Mouse (Mus musculus): Measurements from ENCODE around the gene Mtch2. TPM values are rescaled to one million over a fixed set of nuclear protein-coding genes. Genes with fewer than 3 reads are reported as not detected.

The Mtch2 gene
- polyA plus RNA-seq, 1 experiment from 2014 or later = 416 TPM

DNA sequence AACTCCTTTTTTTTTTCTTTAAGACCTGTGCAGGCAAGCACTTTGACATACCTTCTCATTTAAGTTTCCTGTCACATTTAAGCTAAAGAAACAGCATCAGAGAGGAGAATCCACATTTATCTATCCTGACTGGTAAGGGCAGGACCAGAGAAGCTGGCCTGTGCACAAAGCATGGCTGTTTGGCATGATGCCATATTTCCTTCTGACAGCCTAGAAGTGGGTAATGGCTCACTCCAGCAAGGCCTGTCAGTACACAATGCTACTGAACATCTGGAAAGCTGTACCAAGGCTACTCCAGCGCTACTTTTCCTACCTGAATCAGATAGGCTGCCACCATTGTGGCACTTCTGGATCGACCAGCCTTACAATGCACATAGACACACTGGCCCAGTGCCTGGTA is 66.7 kb downstream of the Mtch2 start:
- Histone ChIP-seq H3K27me3 (replicated peaks; ENCODE audit: control insufficient read depth, insufficient read depth, low read length) (no peaks in the 10 kb centered on the region), H3K4me3 (ENCODE audit: low read length) (no peak overlapping the region), H3K27ac (ENCODE audit: low read length) (no peak overlapping the region), H3K36me3 (ENCODE audit: control insufficient read depth, insufficient read depth, low read length) (peaks cover 17% of the 10 kb centered on the region), H3K4me1 (ENCODE audit: control insufficient read depth, insufficient read depth, low read length) (peaks cover 19% of the 10 kb centered on the region), H3K9me3 (ENCODE audit: control insufficient read depth, low read length) (no peaks in the 10 kb centered on the region), H3K4me2 (ENCODE audit: low read depth, low read length) (no peak overlapping the region), H3K9ac (ENCODE audit: low read depth, low read length) (no peak overlapping the region)
- no peak for ATAC-seq
- WGBS = 72% methylated on average over 2 of the region's 2 CpGs

DNA sequence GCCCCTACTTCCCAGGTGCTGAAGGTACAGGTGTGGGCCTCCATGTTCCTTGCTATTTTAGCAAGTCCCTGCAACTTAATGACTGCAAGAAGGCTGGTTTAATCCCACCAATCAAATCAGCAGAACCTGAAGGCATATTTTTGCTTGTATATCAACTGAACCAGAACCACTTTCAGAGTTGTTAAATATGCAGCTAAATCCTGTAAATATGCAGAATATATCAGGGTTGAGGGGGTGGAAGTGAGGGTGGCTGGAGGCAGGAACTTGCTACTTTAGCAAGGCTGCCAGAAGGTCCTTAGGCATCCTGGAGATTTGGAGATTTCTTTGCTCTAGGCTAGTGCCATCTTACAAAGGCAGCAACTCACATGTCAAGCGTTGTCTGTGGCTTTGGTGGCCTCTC is 68.6 kb downstream of the Mtch2 start:
- ATAC-seq = no peak
- peaks cover 4% of the 10 kb centered on the region; the same call in 1 of the 2 replicates for H3K36me3 ChIP-seq (ENCODE audit: control insufficient read depth, insufficient read depth, low read length)
- WGBS = 70% methylated on average over 1 of the region's 1 CpGs
- no peak overlapping the region for H3K4me3 ChIP-seq (ENCODE audit: low read length)
- H3K9me3 ChIP-seq (ENCODE audit: control insufficient read depth, low read length) = no peaks in the 10 kb centered on the region
- no peaks in the 10 kb centered on the region for H3K27me3 ChIP-seq (replicated peaks; ENCODE audit: control insufficient read depth, insufficient read depth, low read length)
- H3K9ac ChIP-seq (ENCODE audit: low read depth, low read length) = peak overlapping the region; percentile 39; the same call in 1 of the 2 replicates
- H3K27ac ChIP-seq (ENCODE audit: low read length) = no peak overlapping the region
- H3K4me1 ChIP-seq (ENCODE audit: control insufficient read depth, insufficient read depth, low read length) = peaks cover 19% of the 10 kb centered on the region
- H3K4me2 ChIP-seq (ENCODE audit: low read depth, low read length) = peak overlapping the region; percentile 17; the same call in 1 of the 2 replicates

Other genes with a start within 250 kb of the Mtch2 start
- 34.2 and 36.1 TPM in 2 replicates for gene Nup160, start 169.9 kb upstream of the Mtch2 start, polyA plus RNA-seq (2015; fragmentation: Nextera tagmentation; extraction: Ambion mirVana)
- gene Fnbp4, start 101.8 kb upstream of the Mtch2 start, polyA plus RNA-seq (2015; fragmentation: Nextera tagmentation; extraction: Ambion mirVana) = 53.2 and 53.7 TPM in 2 replicates
- gene Agbl2, start 64.4 kb upstream of the Mtch2 start, polyA plus RNA-seq (2015; fragmentation: Nextera tagmentation; extraction: Ambion mirVana) = 0.48 and 0.50 TPM in 2 replicates
- 3.3 and 4.8 TPM in 2 replicates for gene C1qtnf4, start 38.7 kb downstream of the Mtch2 start, polyA plus RNA-seq (2015; fragmentation: Nextera tagmentation; extraction: Ambion mirVana)
- 24.8 and 27.1 TPM in 2 replicates for gene Kbtbd4, start 57.6 kb downstream of the Mtch2 start, polyA plus RNA-seq (2015; fragmentation: Nextera tagmentation; extraction: Ambion mirVana)
- 301 and 316 TPM in 2 replicates for gene Ndufs3, start 57.7 kb downstream of the Mtch2 start, polyA plus RNA-seq (2015; fragmentation: Nextera tagmentation; extraction: Ambion mirVana)
- 71.8 and 73.1 TPM in 2 replicates for gene Celf1, start 93.2 kb downstream of the Mtch2 start, polyA plus RNA-seq (2015; fragmentation: Nextera tagmentation; extraction: Ambion mirVana)
- 0.72 and 0.94 TPM in 2 replicates for gene Rapsn, start 188.5 kb downstream of the Mtch2 start, polyA plus RNA-seq (2015; fragmentation: Nextera tagmentation; extraction: Ambion mirVana)
- gene Psmc3, start 206.9 kb downstream of the Mtch2 start, polyA plus RNA-seq (2015; fragmentation: Nextera tagmentation; extraction: Ambion mirVana) = 238 and 252 TPM in 2 replicates
- 30.2 and 32.3 TPM in 2 replicates for gene Slc39a13, start 223.3 kb downstream of the Mtch2 start, polyA plus RNA-seq (2015; fragmentation: Nextera tagmentation; extraction: Ambion mirVana)
- gene Spi1, start 235.2 kb downstream of the Mtch2 start, polyA plus RNA-seq (2015; fragmentation: Nextera tagmentation; extraction: Ambion mirVana) = 4.2 and 6.1 TPM in 2 replicates

Measured in intestine, embryonic 16.5 days (tissue).